Mouse (Mus musculus): ENCODE results near the gene Fgd5. TPM values are rescaled to one million over a fixed set of nuclear protein-coding genes. Genes with fewer than 3 reads are reported as not detected.
"Not testable (repeated sequence)": the region's sequence is repeated elsewhere in the genome, so short reads cannot be mapped to it uniquely, and the experiment has no call there.

Gene Fgd5
- total RNA-seq, 2 experiments from 2014 or later = 4.6 TPM

DNA sequence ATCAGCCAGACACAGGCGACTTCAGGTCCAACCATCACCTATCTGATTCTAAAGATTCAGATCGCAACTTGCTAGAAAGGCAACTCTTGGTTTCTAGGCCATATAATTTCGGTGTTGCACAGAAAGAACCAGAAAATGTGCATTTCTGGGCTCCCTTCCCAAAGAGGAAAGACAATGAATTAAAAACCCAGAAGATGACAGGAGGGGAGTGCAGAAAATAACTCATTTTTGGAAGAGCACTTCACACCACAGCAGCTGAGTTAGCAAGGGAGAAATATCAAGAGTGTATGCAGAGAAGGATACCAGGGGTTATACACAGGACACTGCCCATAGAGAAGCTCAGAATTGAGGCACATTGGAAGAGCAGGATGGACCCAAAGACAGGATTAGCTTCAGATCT, 106.3 kb downstream of the Fgd5 start:
- intact Hi-C loops (cut with DNase I) = no loop called here
- no peak for DNase-seq (ENCODE audit: extremely low spot score in 1 of 2, low spot score in 2 of 2)
- peak overlapping the region; percentile 69 for H3K27ac ChIP-seq
- TF ChIP-seq CTCF (IDR thresholded peaks at IDR 0.05) = no peak
- H3K4me3 ChIP-seq = no peak overlapping the region

- H3K27ac ChIP-seq; DNase-seq (ENCODE audit: extremely low spot score in 1 of 2, low spot score in 2 of 2); H3K4me3 ChIP-seq; intact Hi-C loops (cut with DNase I): not testable (repeated sequence)
Measured at GRCm38 (mm10) chr6:92089141-92089540, 110.5 kb downstream of the Fgd5 start.

- no peak overlapping the region for H3K27ac ChIP-seq
- no peak for TF ChIP-seq CTCF (IDR thresholded peaks at IDR 0.05)
- no peak for DNase-seq (ENCODE audit: extremely low spot score in 1 of 2, low spot score in 2 of 2)
- peak overlapping the region; percentile 96; the same call in 1 of the 2 replicates for H3K4me3 ChIP-seq
- intact Hi-C loops (cut with DNase I) = loop anchor here (5.0 kb wide), 1 partner anchor 47 kb away; no protein-coding TSS in a partner anchor
Measured at GRCm38 (mm10) chr6:92089982-92090381, 111.3 kb downstream of the Fgd5 start.

DNA sequence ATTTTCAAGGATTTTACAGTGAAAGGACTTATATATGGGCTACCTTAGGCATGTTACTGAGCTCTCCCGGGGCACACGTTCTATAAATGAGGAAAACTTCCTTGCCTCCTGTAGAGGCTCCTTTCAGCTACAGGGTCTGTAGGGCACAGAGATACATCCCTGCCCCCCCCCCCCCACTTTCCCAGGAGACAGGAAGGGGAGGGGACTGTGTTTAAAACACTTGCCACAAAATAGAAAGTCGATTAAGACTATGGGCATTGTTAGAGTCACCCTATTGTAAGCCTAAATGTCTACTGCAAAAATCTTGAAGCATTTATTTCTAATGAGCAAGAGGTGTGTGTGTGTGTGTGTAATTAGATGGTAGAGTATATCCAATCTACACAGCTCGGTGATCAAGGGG, 111.8 kb downstream of the Fgd5 start:
- Histone ChIP-seq H3K4me3 (peak overlapping the region; percentile 96), H3K27ac (peak overlapping the region; percentile 84)
- intact Hi-C loops (cut with DNase I) = loop anchor here (5.0 kb wide), 1 partner anchor 47 kb away; no protein-coding TSS in a partner anchor
- no peak for DNase-seq (ENCODE audit: extremely low spot score in 1 of 2, low spot score in 2 of 2)
- no peak for TF ChIP-seq CTCF (IDR thresholded peaks at IDR 0.05)

- Histone ChIP-seq H3K27ac (peak within 1 kb of the TSS; percentile 95), H3K4me3 (peak within 1 kb of the TSS; percentile 96)
- no peak for TF ChIP-seq CTCF (IDR thresholded peaks at IDR 0.05)
- intact Hi-C loops (cut with DNase I) = loop anchor here (5.0 kb wide), 1 partner anchor 46 kb away; no protein-coding TSS in a partner anchor
- peak; percentile 90 for DNase-seq (ENCODE audit: extremely low spot score in 1 of 2, low spot score in 2 of 2)
Measured at GRCm38 (mm10) chr6:92091130-92091591, 112.5 kb downstream of the Fgd5 start, which contains the start of gene Nr2c2. Gene Nr2c2 (plus strand): TSS chr6:92091390.

DNA sequence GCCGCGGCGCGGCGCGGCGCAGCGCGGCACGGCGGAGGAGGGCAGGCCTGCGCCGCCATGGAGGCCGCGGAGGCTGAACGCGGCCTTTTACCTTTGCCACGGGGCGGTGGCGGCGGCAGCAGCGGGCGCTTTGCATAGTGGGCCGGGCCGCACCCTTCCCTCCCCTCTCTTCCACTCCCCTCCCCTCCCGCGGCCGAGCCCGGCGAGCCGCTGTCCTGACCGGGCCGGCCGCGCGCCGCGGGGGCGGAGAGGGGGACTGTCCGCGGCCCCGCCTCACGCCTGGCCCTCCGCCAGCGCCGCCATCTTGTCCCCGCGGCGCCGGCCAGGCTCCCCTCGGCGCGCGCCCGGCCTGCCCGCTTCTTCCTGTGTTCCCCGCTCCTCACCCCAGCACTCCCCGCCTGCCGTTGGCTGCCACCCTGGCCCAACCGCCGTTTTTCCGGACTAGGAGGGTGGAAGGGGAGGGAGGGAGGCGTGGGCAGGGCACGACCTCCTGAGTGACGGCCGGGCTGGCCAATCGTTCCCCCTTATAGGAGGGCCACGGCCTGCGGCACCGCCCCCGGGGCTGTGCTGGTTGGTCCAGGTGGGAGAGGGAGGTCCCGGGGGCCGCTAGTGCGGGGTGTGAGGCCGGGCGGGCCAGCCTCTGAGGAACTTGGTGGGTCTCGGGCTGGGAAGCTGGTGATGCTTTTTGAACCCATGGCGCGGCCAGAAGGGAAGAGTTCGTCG, 113.2 kb downstream of the Fgd5 start:
- intact Hi-C loops (cut with DNase I) = loop anchor here (2.0 to 5.0 kb wide), 2 partner anchors 45 to 91 kb away; no protein-coding TSS in a partner anchor
- peak; percentile 99 to 100 for DNase-seq (ENCODE audit: extremely low spot score in 1 of 2, low spot score in 2 of 2)
- TF ChIP-seq CTCF (IDR thresholded peaks at IDR 0.05) = no peak
- Histone ChIP-seq H3K4me3 (peak overlapping the region; percentile 96), H3K27ac (peak overlapping the region; percentile 95)

- TF ChIP-seq CTCF (IDR thresholded peaks at IDR 0.05) = no peak
- intact Hi-C loops (cut with DNase I) = loop anchor here (2.0 to 5.0 kb wide), 2 partner anchors 45 to 90 kb away; no protein-coding TSS in a partner anchor
- Histone ChIP-seq H3K4me3 (peak overlapping the region; percentile 96), H3K27ac (peak overlapping the region; percentile 95)
- DNase-seq (ENCODE audit: extremely low spot score in 1 of 2, low spot score in 2 of 2) = no peak
Measured at GRCm38 (mm10) chr6:92092737-92093136, 114.1 kb downstream of the Fgd5 start.

- H3K27ac ChIP-seq = no peak overlapping the region
- H3K4me3 ChIP-seq = no peak overlapping the region
- DNase-seq (ENCODE audit: extremely low spot score in 1 of 2, low spot score in 2 of 2) = no peak
- intact Hi-C loops (cut with DNase I) = loop anchor here (2.0 to 5.0 kb wide), 2 partner anchors 43 to 89 kb away; no protein-coding TSS in a partner anchor
- no peak for TF ChIP-seq CTCF (IDR thresholded peaks at IDR 0.05)
Measured at GRCm38 (mm10) chr6:92093869-92094268, 115.2 kb downstream of the Fgd5 start.

GRCm38 (mm10) chr6:92100679-92101360, 122.1 kb downstream of the Fgd5 start:
- peak; percentile 15; the same call in 1 of the 2 replicates for TF ChIP-seq CTCF (IDR thresholded peaks at IDR 0.05)

DNA sequence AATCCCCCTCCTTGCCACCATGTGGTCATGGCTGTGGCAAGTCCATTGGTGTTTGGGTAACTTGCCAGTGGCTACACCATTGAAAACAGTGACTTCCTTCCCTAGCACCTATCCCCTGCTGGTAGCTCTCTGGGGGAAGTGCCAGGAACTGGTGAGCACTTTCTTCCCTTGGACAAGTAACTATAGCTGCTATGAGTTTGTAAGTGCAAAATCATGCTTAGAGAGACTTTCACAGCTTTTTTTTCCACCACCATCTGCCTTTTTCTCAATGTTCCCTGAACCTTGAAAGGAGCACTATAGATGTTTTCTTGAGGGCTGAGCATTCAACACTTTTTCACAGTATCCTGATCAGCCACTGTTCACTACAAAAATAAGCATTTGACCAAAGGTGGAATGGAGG, 145.9 kb downstream of the Fgd5 start:
- DNase-seq (ENCODE audit: extremely low spot score in 1 of 2, low spot score in 2 of 2) = no peak
- no peak; the same call in 1 of the 2 replicates for TF ChIP-seq CTCF (IDR thresholded peaks at IDR 0.05)
- intact Hi-C loops (cut with DNase I) = no loop called here
- Histone ChIP-seq H3K4me3 (no peak overlapping the region), H3K27ac (peak overlapping the region; percentile 13; the same call in 1 of the 2 replicates)

More at GRCm38 (mm10) chr6:92100679-92101360, 122.1 kb downstream of the Fgd5 start:
- intact Hi-C loops (cut with DNase I) = loop anchor here (10.0 kb wide), 1 partner anchor 164 kb away; no protein-coding TSS in a partner anchor
- H3K27ac ChIP-seq = no peak overlapping the region
- H3K4me3 ChIP-seq = no peak overlapping the region
- DNase-seq (ENCODE audit: extremely low spot score in 1 of 2, low spot score in 2 of 2) = no peak

Other genes with a start within 250 kb of the Fgd5 start
- 10 to 100 TPM; 16.2 to 17.3 TPM for gene Grip2, start 151.6 kb upstream of the Fgd5 start, total RNA-seq (2021)
- 10 to 100 TPM; 26.2 to 27.0 TPM for gene Ccdc174, start 100.8 kb upstream of the Fgd5 start, total RNA-seq (2021)
- gene 4930590J08Rik, start 76.1 kb upstream of the Fgd5 start, total RNA-seq (2021) = 1 to 10 TPM; 2.9 to 3.5 TPM
- 100 to 1,000 TPM in 1 of 2 experiments, 10 to 100 TPM in 1; 98.6 to 107 TPM for gene Nr2c2, start 112.5 kb downstream of the Fgd5 start, total RNA-seq (2021)
- 10 to 100 TPM; 51.5 to 58.5 TPM for gene Mrps25, start 205.2 kb downstream of the Fgd5 start, total RNA-seq (2021)
- gene Rbsn, start 236.0 kb downstream of the Fgd5 start, total RNA-seq (2021) = 10 to 100 TPM; 43.8 to 47.1 TPM